Mouse (Mus musculus): ENCODE data around the gene Rai1. TPM values are rescaled to one million over a fixed set of nuclear protein-coding genes. Genes with fewer than 3 reads are reported as not detected.

Rai1 gene
- polyA plus RNA-seq, 1 experiment from 2014 or later = 36.0 TPM

GRCm38 (mm10) chr11:60220291-60220804 lies 115.5 kb downstream of the Rai1 start:
- peak overlapping the region; percentile 16; the same call in 1 of the 2 replicates for H3K27ac ChIP-seq (replicated peaks; ENCODE audit: low read depth, low read length)
- peak overlapping the region; percentile 85 for H3K9ac ChIP-seq (ENCODE audit: low read length)
- H3K4me2 ChIP-seq (ENCODE audit: low read depth, severe bottlenecking) = peak overlapping the region; percentile 71
- H3K4me1 ChIP-seq (ENCODE audit: control insufficient read depth, insufficient read depth, low read length) = peaks cover 12% of the 10 kb centered on the region
- DNase-seq (ENCODE audit: low spot score) (peak; percentile 96), ATAC-seq (ENCODE audit: insufficient number of reproducible peaks, low FRiP score, low TSS enrichment, low read depth) (peak; percentile 74)
- H3K36me3 ChIP-seq (ENCODE audit: control insufficient read depth, insufficient read depth, low read length) = peaks cover 4% of the 10 kb centered on the region; the same call in 1 of the 2 replicates
- H3K4me3 ChIP-seq (ENCODE audit: low read depth, low read length) = peak overlapping the region; percentile 65
- H3K27me3 ChIP-seq (ENCODE audit: control insufficient read depth, insufficient read depth, low read length) = no peaks in the 10 kb centered on the region
- under 1% methylated on average over 46 of the region's 46 CpGs for WGBS
- H3K9me3 ChIP-seq (ENCODE audit: control insufficient read depth, low read length) = no peaks in the 10 kb centered on the region

GRCm38 (mm10) chr11:60221425-60221824 lies 116.6 kb downstream of the Rai1 start:
- ATAC-seq (ENCODE audit: insufficient number of reproducible peaks, low FRiP score, low TSS enrichment, low read depth) (no peak), DNase-seq (ENCODE audit: low spot score) (no peak)
- H3K9ac ChIP-seq (ENCODE audit: low read length) = no peak overlapping the region
- no peaks in the 10 kb centered on the region for H3K9me3 ChIP-seq (ENCODE audit: control insufficient read depth, low read length)
- WGBS = 91% methylated on average over 6 of the region's 6 CpGs
- H3K4me1 ChIP-seq (ENCODE audit: control insufficient read depth, insufficient read depth, low read length) = peaks cover 12% of the 10 kb centered on the region
- H3K4me3 ChIP-seq (ENCODE audit: low read depth, low read length) = no peak overlapping the region
- H3K36me3 ChIP-seq (ENCODE audit: control insufficient read depth, insufficient read depth, low read length) = peaks cover 4% of the 10 kb centered on the region; the same call in 1 of the 2 replicates
- H3K27me3 ChIP-seq (ENCODE audit: control insufficient read depth, insufficient read depth, low read length) = no peaks in the 10 kb centered on the region
- no peak overlapping the region for H3K27ac ChIP-seq (replicated peaks; ENCODE audit: low read depth, low read length)
- no peak overlapping the region for H3K4me2 ChIP-seq (ENCODE audit: low read depth, severe bottlenecking)

- ATAC-seq (ENCODE audit: insufficient number of reproducible peaks, low FRiP score, low TSS enrichment, low read depth) (no peak), DNase-seq (ENCODE audit: low spot score) (no peak)
- H3K27ac ChIP-seq (replicated peaks; ENCODE audit: low read depth, low read length) = no peak overlapping the region
- H3K4me3 ChIP-seq (ENCODE audit: low read depth, low read length) = no peak overlapping the region
- peaks cover 9% of the 10 kb centered on the region for H3K4me1 ChIP-seq (ENCODE audit: control insufficient read depth, insufficient read depth, low read length)
- peaks cover 4% of the 10 kb centered on the region; the same call in 1 of the 2 replicates for H3K36me3 ChIP-seq (ENCODE audit: control insufficient read depth, insufficient read depth, low read length)
- H3K27me3 ChIP-seq (ENCODE audit: control insufficient read depth, insufficient read depth, low read length) = no peaks in the 10 kb centered on the region
- no peak overlapping the region for H3K9ac ChIP-seq (ENCODE audit: low read length)
- H3K9me3 ChIP-seq (ENCODE audit: control insufficient read depth, low read length) = no peaks in the 10 kb centered on the region
- WGBS = 56% methylated on average over 3 of the region's 3 CpGs
- H3K4me2 ChIP-seq (ENCODE audit: low read depth, severe bottlenecking) = peak overlapping the region; percentile 64; the same call in 1 of the 2 replicates
Measured at GRCm38 (mm10) chr11:60222085-60222468, 117.3 kb downstream of the Rai1 start.

- ATAC-seq (ENCODE audit: insufficient number of reproducible peaks, low FRiP score, low TSS enrichment, low read depth) = peak; percentile 71
- 5% methylated on average over 46 of the region's 46 CpGs for WGBS
- H3K4me1 ChIP-seq (ENCODE audit: control insufficient read depth, insufficient read depth, low read length) = peaks cover 8% of the 10 kb centered on the region; the same call in 1 of the 2 replicates
Measured at GRCm38 (mm10) chr11:60222469-60223236, 117.8 kb downstream of the Rai1 start, which contains the start of gene Srebf1. Srebf1 (minus strand) TSS chr11:60222581.

GRCm38 (mm10) chr11:60224676-60225075 lies 119.9 kb downstream of the Rai1 start:
- H3K27me3 ChIP-seq (ENCODE audit: control insufficient read depth, insufficient read depth, low read length) = no peaks in the 10 kb centered on the region
- H3K4me3 ChIP-seq (ENCODE audit: low read depth, low read length) = no peak overlapping the region
- H3K4me2 ChIP-seq (ENCODE audit: low read depth, severe bottlenecking) = no peak overlapping the region
- no peak overlapping the region for H3K27ac ChIP-seq (replicated peaks; ENCODE audit: low read depth, low read length)
- no peak overlapping the region for H3K9ac ChIP-seq (ENCODE audit: low read length)
- peaks cover 5% of the 10 kb centered on the region; the same call in 1 of the 2 replicates for H3K4me1 ChIP-seq (ENCODE audit: control insufficient read depth, insufficient read depth, low read length)
- no peaks in the 10 kb centered on the region for H3K36me3 ChIP-seq (ENCODE audit: control insufficient read depth, insufficient read depth, low read length)
- peak; percentile 46 for DNase-seq (ENCODE audit: low spot score)
- 52% methylated on average over 4 of the region's 4 CpGs for WGBS
- no peaks in the 10 kb centered on the region for H3K9me3 ChIP-seq (ENCODE audit: control insufficient read depth, low read length)
- no peak for ATAC-seq (ENCODE audit: insufficient number of reproducible peaks, low FRiP score, low TSS enrichment, low read depth)

More at GRCm38 (mm10) chr11:60222469-60223236, 117.8 kb downstream of the Rai1 start, which contains the start of gene Srebf1:
- Histone ChIP-seq H3K36me3 (ENCODE audit: control insufficient read depth, insufficient read depth, low read length) (peaks cover 4% of the 10 kb centered on the region; the same call in 1 of the 2 replicates), H3K4me3 (ENCODE audit: low read depth, low read length) (peak within 1 kb of the TSS; percentile 26), H3K4me2 (ENCODE audit: low read depth, severe bottlenecking) (peak within 1 kb of the TSS; percentile 64), H3K27ac (replicated peaks; ENCODE audit: low read depth, low read length) (peak within 1 kb of the TSS; percentile 80), H3K9ac (ENCODE audit: low read length) (peak within 1 kb of the TSS; percentile 41; the same call in 1 of the 2 replicates), H3K27me3 (ENCODE audit: control insufficient read depth, insufficient read depth, low read length) (no peaks in the 10 kb centered on the region), H3K9me3 (ENCODE audit: control insufficient read depth, low read length) (no peaks in the 10 kb centered on the region)
- DNase-seq (ENCODE audit: low spot score) = peak; percentile 86

- no peaks in the 10 kb centered on the region for H3K27me3 ChIP-seq (ENCODE audit: control insufficient read depth, insufficient read depth, low read length)
- no peaks in the 10 kb centered on the region for H3K9me3 ChIP-seq (ENCODE audit: control insufficient read depth, low read length)
- H3K4me2 ChIP-seq (ENCODE audit: low read depth, severe bottlenecking) = no peak overlapping the region
- no peak overlapping the region for H3K27ac ChIP-seq (replicated peaks; ENCODE audit: low read depth, low read length)
- peaks cover 5% of the 10 kb centered on the region; the same call in 1 of the 2 replicates for H3K4me1 ChIP-seq (ENCODE audit: control insufficient read depth, insufficient read depth, low read length)
- no peak for ATAC-seq (ENCODE audit: insufficient number of reproducible peaks, low FRiP score, low TSS enrichment, low read depth)
- H3K4me3 ChIP-seq (ENCODE audit: low read depth, low read length) = no peak overlapping the region
- H3K9ac ChIP-seq (ENCODE audit: low read length) = no peak overlapping the region
- DNase-seq (ENCODE audit: low spot score) = no peak
- no peaks in the 10 kb centered on the region for H3K36me3 ChIP-seq (ENCODE audit: control insufficient read depth, insufficient read depth, low read length)
- 69% methylated on average over 1 of the region's 1 CpGs for WGBS
Measured at GRCm38 (mm10) chr11:60225874-60226273, 121.1 kb downstream of the Rai1 start.

GRCm38 (mm10) chr11:60228525-60228924 lies 123.7 kb downstream of the Rai1 start:
- Histone ChIP-seq H3K27ac (replicated peaks; ENCODE audit: low read depth, low read length) (no peak overlapping the region), H3K27me3 (ENCODE audit: control insufficient read depth, insufficient read depth, low read length) (no peaks in the 10 kb centered on the region), H3K4me3 (ENCODE audit: low read depth, low read length) (no peak overlapping the region), H3K9me3 (ENCODE audit: control insufficient read depth, low read length) (no peaks in the 10 kb centered on the region), H3K36me3 (ENCODE audit: control insufficient read depth, insufficient read depth, low read length) (no peaks in the 10 kb centered on the region), H3K4me1 (ENCODE audit: control insufficient read depth, insufficient read depth, low read length) (no peaks in the 10 kb centered on the region), H3K9ac (ENCODE audit: low read length) (no peak overlapping the region), H3K4me2 (ENCODE audit: low read depth, severe bottlenecking) (no peak overlapping the region)
- no peak for ATAC-seq (ENCODE audit: insufficient number of reproducible peaks, low FRiP score, low TSS enrichment, low read depth)
- DNase-seq (ENCODE audit: low spot score) = no peak
- 58% methylated on average over 3 of the region's 3 CpGs for WGBS

- Histone ChIP-seq H3K4me1 (ENCODE audit: control insufficient read depth, insufficient read depth, low read length) (no peaks in the 10 kb centered on the region), H3K27me3 (ENCODE audit: control insufficient read depth, insufficient read depth, low read length) (no peaks in the 10 kb centered on the region), H3K27ac (replicated peaks; ENCODE audit: low read depth, low read length) (no peak overlapping the region), H3K4me3 (ENCODE audit: low read depth, low read length) (no peak overlapping the region), H3K9me3 (ENCODE audit: control insufficient read depth, low read length) (no peaks in the 10 kb centered on the region), H3K36me3 (ENCODE audit: control insufficient read depth, insufficient read depth, low read length) (no peaks in the 10 kb centered on the region), H3K4me2 (ENCODE audit: low read depth, severe bottlenecking) (no peak overlapping the region), H3K9ac (ENCODE audit: low read length) (no peak overlapping the region)
- WGBS = 76% methylated on average over 13 of the region's 13 CpGs
- ATAC-seq (ENCODE audit: insufficient number of reproducible peaks, low FRiP score, low TSS enrichment, low read depth) = no peak
- no peak for DNase-seq (ENCODE audit: low spot score)
Measured at GRCm38 (mm10) chr11:60229821-60230220, 125.0 kb downstream of the Rai1 start.

Data from limb, embryonic 11.5 days (tissue).